Mouse (Mus musculus): ENCODE data around the gene Slc1a7. TPM values are rescaled to one million over a fixed set of nuclear protein-coding genes. Genes with fewer than 3 reads are reported as not detected.
A peak's percentile ranks its signal among the peaks of the same experiment; 100 is the strongest.

Gene Slc1a7
- polyA plus RNA-seq, 1 experiment from 2014 or later, result 0.05 TPM

DNA sequence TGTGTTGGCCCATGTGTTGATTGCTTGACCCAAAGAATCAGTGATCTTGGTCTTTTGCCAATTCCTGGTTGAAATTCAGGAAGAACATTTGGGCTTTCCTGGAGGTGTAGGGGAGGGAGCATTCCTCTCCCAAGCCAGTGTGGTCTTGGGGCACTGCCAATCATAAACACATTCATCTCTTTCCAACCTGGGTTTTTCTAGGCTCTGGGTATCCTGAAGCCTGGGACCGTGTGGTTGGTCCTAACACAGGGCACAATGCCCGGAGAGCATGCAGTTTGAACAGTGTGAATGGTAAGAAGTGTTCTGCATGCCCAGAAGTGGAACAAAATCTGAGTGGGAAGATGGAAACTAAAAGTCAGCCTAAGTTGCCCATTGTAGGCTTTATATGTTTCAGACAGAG is 30.0 kb upstream of the Slc1a7 start:
- Histone ChIP-seq H3K27me3 (no peaks in the 10 kb centered on the region), H3K4me2 (no peak overlapping the region), H3K36me3 (no peaks in the 10 kb centered on the region), H3K4me3 (no peak overlapping the region), H3K9ac (no peak overlapping the region), H3K9me3 (no peaks in the 10 kb centered on the region), H3K27ac (no peak overlapping the region), H3K4me1 (no peaks in the 10 kb centered on the region)
- no peak for ATAC-seq (ENCODE audit: insufficient number of reproducible peaks, low FRiP score, low TSS enrichment, low read depth)
- 63% methylated on average over 2 of the region's 2 CpGs for WGBS

DNA sequence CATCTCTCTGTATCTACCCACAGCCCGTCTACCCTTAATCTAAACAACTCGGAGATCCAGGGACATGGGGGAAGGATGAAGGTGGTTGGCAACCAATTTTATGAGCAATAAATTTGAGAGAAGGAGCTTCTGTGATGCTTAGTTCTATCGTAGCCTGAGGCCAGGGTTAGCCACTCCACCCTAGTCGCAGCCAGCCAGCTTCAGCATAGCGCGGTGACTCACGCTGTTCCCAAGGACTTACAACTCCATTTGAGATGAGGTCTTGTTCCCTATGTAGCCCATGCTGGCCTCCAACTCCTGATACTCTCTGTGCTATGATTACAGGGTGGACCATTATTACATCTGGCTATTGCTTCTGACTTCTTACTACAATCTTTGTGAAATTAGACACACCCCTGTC is 25.4 kb upstream of the Slc1a7 start:
- whole genome bisulfite sequencing, result 70% methylated on average over 7 of the region's 7 CpGs
- H3K4me3 ChIP-seq, result no peak overlapping the region
- H3K27me3 ChIP-seq, result no peaks in the 10 kb centered on the region
- no peak overlapping the region for H3K4me2 ChIP-seq
- no peaks in the 10 kb centered on the region for H3K36me3 ChIP-seq
- H3K4me1 ChIP-seq, result 0 out of 2 replicates have a peak, but pooled peaks cover 3% of the 10 kb centered on the region
- H3K9me3 ChIP-seq, result no peaks in the 10 kb centered on the region
- H3K27ac ChIP-seq, result no peak overlapping the region
- H3K9ac ChIP-seq, result no peak overlapping the region
- ATAC-seq (ENCODE audit: insufficient number of reproducible peaks, low FRiP score, low TSS enrichment, low read depth), result no peak

DNA sequence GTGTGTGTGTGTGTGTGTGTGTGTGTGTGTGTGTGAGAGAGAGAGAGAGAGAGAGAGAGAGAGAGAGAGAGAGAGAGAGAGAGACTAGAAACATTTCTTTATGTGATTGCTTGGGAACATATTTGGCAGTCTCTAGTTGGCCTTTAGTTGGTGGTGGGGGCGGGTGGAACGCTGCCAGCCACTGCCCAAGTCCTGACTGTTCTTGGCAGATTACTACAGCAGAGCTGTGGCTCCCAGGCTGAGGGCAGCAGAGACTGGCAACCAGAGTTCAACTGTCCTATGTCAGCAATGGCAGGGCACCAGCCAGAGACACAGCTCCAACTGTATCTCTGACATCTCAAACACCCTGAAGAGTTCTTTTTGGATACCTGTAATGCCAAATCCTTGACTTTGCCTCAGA is 24.0 kb upstream of the Slc1a7 start:
- Histone ChIP-seq H3K36me3 (no peaks in the 10 kb centered on the region), H3K9ac (no peak overlapping the region), H3K4me1 (0 out of 2 replicates have a peak, but pooled peaks cover 3% of the 10 kb centered on the region), H3K4me2 (no peak overlapping the region), H3K27me3 (no peaks in the 10 kb centered on the region), H3K27ac (no peak overlapping the region), H3K9me3 (no peaks in the 10 kb centered on the region), H3K4me3 (no peak overlapping the region)
- ATAC-seq (ENCODE audit: insufficient number of reproducible peaks, low FRiP score, low TSS enrichment, low read depth), result no peak
- WGBS, result 66% methylated on average over 2 of the region's 2 CpGs

DNA sequence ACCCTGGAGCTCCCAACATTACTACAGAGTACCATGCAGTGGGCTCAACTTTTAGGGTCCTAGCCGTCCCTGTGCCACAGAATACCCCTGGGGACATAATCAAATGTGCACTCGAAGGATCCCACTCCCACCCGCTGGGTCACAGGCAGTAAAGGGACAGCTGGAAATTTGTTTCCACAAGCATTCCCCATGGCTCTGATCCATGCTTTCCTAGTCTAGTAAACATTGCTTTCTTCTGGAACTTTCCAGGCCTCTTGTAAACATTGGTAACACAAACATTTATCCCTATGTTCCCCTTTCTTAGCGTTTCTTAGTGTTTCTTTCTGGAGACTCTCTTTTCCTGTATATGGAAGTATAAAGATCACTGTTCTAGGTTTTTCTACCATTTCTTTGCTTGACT is 18.2 kb upstream of the Slc1a7 start:
- ATAC-seq (ENCODE audit: insufficient number of reproducible peaks, low FRiP score, low TSS enrichment, low read depth), result no peak
- H3K27ac ChIP-seq, result no peak overlapping the region
- WGBS, result 53% methylated on average over 4 of the region's 4 CpGs
- H3K4me2 ChIP-seq, result no peak overlapping the region
- no peaks in the 10 kb centered on the region for H3K4me1 ChIP-seq
- H3K9me3 ChIP-seq, result no peaks in the 10 kb centered on the region
- no peak overlapping the region for H3K4me3 ChIP-seq
- no peaks in the 10 kb centered on the region for H3K36me3 ChIP-seq
- H3K9ac ChIP-seq, result no peak overlapping the region
- H3K27me3 ChIP-seq, result no peaks in the 10 kb centered on the region

DNA sequence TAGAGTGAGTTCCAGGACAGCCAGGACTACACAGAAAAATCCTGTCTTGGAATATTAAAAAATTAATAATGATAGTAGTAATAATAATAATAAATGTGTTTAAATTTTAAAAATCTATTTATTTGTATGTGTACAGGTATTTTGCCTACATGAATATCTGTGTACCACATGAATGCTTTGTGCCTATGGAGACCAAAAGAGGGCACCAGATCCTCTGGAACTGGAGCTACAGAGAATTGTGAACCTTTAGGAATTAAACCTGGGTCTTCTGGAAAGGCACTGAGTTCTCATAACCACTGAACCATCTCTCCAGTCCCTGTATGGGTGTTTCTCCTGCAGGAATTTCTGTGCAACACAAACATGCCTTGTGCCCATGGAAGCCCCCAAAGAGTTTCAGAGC is 15.3 kb upstream of the Slc1a7 start:
- no peaks in the 10 kb centered on the region for H3K27me3 ChIP-seq
- no peaks in the 10 kb centered on the region for H3K9me3 ChIP-seq
- ATAC-seq (ENCODE audit: insufficient number of reproducible peaks, low FRiP score, low TSS enrichment, low read depth), result no peak
- no peaks in the 10 kb centered on the region for H3K36me3 ChIP-seq
- H3K4me3 ChIP-seq, result no peak overlapping the region
- no peak overlapping the region for H3K4me2 ChIP-seq
- no peak overlapping the region for H3K9ac ChIP-seq
- H3K4me1 ChIP-seq, result no peaks in the 10 kb centered on the region; the same call in 1 of the 2 replicates
- no peak overlapping the region for H3K27ac ChIP-seq

DNA sequence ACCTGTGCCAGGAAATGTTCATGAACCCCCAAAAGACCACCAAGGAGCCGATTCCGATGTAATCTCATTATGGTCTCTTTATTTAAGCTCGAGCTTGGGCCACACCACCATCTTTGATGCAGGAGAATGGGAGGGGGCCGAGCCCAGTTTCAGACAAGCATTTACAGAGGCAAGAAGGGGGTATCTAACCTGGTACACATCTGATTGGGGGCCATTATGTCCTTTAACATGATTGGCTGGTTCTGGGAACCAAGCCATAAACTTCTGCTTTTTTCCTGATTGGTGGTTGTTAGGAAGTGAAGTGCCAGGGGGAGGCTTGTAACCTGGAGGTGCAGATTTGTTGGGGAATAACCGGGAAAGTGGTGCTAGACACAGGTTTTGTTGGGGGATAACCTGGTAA is 12.4 kb upstream of the Slc1a7 start:
- no peaks in the 10 kb centered on the region; the same call in 1 of the 2 replicates for H3K4me1 ChIP-seq
- no peaks in the 10 kb centered on the region for H3K27me3 ChIP-seq
- H3K4me2 ChIP-seq, result no peak overlapping the region
- ATAC-seq (ENCODE audit: insufficient number of reproducible peaks, low FRiP score, low TSS enrichment, low read depth), result no peak
- no peak overlapping the region for H3K4me3 ChIP-seq
- no peaks in the 10 kb centered on the region for H3K9me3 ChIP-seq
- no peak overlapping the region for H3K9ac ChIP-seq
- 44% methylated on average over 5 of the region's 5 CpGs for WGBS
- no peak overlapping the region for H3K27ac ChIP-seq
- H3K36me3 ChIP-seq, result no peaks in the 10 kb centered on the region

DNA sequence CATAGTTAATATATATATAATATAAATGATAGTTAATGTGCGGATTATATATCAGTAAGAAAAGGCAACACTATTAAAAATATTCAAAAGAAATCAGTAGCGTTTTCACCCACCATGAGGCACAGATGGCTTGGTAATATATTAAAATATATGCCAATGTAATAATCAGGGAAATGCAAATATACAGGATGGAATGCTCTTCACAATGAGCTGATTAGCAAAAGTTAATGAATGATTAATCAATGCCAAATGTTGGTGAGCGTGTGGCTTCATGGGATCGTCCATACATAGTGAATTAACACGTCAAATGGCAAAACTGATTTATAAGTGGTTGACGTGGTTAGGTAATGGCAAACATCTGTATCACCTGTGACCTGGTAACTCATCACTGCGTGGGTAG is 9.6 kb upstream of the Slc1a7 start:
- Histone ChIP-seq H3K9me3 (no peaks in the 10 kb centered on the region), H3K9ac (no peak overlapping the region), H3K36me3 (no peaks in the 10 kb centered on the region), H3K27ac (no peak overlapping the region), H3K4me2 (no peak overlapping the region), H3K4me1 (peaks cover 13% of the 10 kb centered on the region), H3K27me3 (no peaks in the 10 kb centered on the region), H3K4me3 (no peak overlapping the region)
- 54% methylated on average over 7 of the region's 7 CpGs for WGBS
- ATAC-seq (ENCODE audit: insufficient number of reproducible peaks, low FRiP score, low TSS enrichment, low read depth), result no peak

DNA sequence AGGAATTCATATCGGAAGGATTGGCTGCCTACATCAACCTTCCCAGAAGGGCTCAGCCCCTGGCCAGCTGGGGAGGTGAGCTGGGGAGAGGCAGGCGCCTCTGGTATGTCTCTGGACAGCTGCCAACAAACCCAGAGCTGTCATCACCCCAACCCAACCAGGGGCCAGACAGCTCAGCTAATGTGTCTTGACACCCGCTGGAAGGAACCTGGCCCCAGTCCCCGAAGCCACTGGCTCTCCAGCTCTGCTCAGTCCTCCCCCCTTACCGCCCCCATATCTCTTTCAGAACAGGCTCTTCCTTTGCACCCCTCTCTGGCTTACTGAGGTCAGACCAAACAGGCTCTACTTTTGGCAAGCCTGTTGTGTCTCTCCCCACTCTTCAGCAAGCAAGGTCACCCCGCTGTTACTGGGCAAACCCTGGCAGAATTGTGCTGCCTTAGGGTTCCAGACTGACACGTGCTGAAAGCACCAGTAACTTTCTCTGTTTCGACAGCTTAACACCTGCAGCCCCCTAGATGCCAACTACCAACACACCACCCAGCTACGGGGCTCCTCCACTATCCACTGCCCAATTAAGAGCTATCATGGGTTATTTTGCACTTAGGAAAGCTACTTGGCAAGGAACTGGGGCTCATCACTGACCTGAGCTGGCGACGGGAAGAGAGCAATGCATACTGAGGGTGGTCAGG is 5.9 kb upstream of the Slc1a7 start:
- Histone ChIP-seq H3K4me3 (no peak overlapping the region), H3K9ac (no peak overlapping the region), H3K36me3 (no peaks in the 10 kb centered on the region), H3K9me3 (no peaks in the 10 kb centered on the region), H3K27ac (no peak overlapping the region), H3K27me3 (no peaks in the 10 kb centered on the region), H3K4me1 (peaks cover 13% of the 10 kb centered on the region), H3K4me2 (no peak overlapping the region)
- 46% methylated on average over 11 of the region's 11 CpGs for WGBS
- 0 out of 2 replicates have a peak, but pooled peaks have one; percentile 35 for ATAC-seq (ENCODE audit: insufficient number of reproducible peaks, low FRiP score, low TSS enrichment, low read depth)

DNA sequence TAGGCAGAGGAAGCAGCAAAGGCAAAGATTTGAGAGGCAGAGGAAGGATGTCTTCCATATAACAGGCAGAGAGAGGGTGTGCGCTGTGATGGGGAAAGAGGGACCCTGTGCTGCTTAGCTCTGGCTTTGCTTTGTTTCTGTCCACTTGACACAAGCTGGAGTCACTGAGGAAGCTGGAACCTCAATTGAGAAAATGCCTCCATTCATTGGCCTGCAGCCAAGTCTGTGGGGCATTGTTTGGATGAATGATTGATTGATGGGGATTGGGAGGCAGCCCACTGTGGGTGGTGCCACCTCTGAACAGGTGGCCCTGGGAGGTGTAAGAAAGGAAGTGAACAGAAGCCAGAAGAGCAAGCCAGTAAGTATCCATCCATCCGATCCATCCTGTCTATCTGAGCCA is 5.3 kb upstream of the Slc1a7 start:
- H3K4me3 ChIP-seq, result no peak overlapping the region
- WGBS, result 92% methylated on average over 2 of the region's 2 CpGs

DNA sequence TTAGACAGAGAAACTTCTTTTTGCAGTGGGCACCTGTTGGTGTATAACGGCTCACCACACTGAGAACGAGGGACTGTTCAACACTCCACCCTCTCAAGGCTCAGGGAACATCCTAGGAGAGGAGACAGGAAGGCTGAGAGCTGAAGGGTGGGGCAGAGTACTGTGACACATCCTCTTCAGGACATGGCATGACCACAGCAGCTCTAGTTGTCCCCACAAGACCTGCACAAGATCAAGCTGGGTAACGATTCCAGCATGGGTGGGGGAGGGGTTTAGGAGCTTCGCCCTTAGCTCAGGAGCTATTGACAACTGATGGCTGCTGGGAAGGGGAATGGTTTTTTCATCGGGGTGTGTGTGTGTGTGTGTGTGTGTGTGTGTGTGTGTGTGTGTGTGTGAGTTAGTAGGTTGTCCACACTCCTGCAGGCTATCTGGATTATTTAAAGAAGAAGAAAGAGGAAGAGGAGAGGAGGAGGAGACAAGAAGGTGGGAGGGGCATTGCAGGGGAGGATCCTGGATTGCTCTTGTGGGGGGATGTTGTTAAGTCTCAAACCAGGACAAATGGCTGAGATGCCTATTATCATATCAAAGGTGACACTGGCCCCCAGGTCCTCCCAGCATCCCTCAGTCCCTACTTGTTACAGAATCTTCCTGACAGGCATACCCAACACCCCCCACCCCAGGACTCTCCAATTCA is 1.6 kb upstream of the Slc1a7 start:
- Histone ChIP-seq H3K36me3 (no peaks in the 10 kb centered on the region), H3K27me3 (no peaks in the 10 kb centered on the region), H3K9me3 (no peaks in the 10 kb centered on the region), H3K4me1 (peaks cover 13% of the 10 kb centered on the region), H3K9ac (no peak overlapping the region), H3K4me3 (no peak overlapping the region), H3K27ac (no peak overlapping the region), H3K4me2 (no peak overlapping the region)
- no peak for ATAC-seq (ENCODE audit: insufficient number of reproducible peaks, low FRiP score, low TSS enrichment, low read depth)
- WGBS, result 42% methylated on average over 5 of the region's 5 CpGs

More for the DNA sequence above, 5.3 kb upstream of the Slc1a7 start:
- no peak overlapping the region for H3K9ac ChIP-seq
- ATAC-seq (ENCODE audit: insufficient number of reproducible peaks, low FRiP score, low TSS enrichment, low read depth), result no peak
- H3K27ac ChIP-seq, result no peak overlapping the region
- H3K27me3 ChIP-seq, result no peaks in the 10 kb centered on the region
- H3K4me1 ChIP-seq, result peaks cover 13% of the 10 kb centered on the region
- no peaks in the 10 kb centered on the region for H3K9me3 ChIP-seq
- H3K36me3 ChIP-seq, result no peaks in the 10 kb centered on the region
- H3K4me2 ChIP-seq, result no peak overlapping the region

DNA sequence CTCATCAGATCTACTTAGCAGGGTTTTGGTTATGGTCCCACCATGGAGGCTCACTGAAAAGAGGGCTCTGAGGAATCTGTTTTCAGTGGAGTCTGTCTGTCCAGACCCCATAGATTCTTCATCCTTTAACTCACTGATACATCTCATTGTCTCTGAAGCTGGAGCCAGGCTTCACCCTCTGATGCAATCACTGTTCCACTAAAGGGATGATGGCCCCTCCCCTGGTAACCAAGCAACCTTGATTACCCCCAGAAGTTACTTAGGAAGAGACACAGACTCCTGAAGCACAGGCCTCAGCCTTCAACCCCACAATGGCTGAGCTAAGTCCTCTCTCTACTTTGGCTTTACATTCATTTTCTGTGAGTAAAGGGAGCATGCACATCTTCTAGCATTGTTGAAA is 1.6 kb downstream of the Slc1a7 start:
- Histone ChIP-seq H3K4me2 (no peak overlapping the region), H3K27me3 (no peaks in the 10 kb centered on the region), H3K36me3 (no peaks in the 10 kb centered on the region), H3K9ac (no peak overlapping the region), H3K4me1 (no peaks in the 10 kb centered on the region), H3K9me3 (no peaks in the 10 kb centered on the region), H3K27ac (no peak overlapping the region), H3K4me3 (no peak overlapping the region)
- ATAC-seq (ENCODE audit: insufficient number of reproducible peaks, low FRiP score, low TSS enrichment, low read depth), result no peak

DNA sequence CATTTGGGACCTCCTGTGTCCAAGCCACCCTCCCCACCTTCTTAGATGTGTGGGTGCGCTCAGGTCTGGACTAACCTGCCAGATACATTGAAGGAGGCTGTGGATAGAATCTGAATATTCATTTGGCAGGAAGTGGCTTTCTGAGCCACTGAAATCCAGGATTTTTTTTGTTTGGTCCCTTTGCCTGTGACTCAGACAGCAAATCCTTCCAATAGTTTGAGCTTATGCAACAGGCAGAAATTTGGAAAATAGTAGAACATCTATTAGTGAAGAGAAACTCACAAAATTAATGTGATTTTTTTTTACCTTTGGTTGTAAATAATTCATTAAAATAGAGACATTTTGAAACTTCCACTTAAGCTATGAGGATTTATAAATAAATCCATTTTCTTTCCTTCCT is 3.0 kb downstream of the Slc1a7 start:
- Histone ChIP-seq H3K36me3 (no peaks in the 10 kb centered on the region), H3K9ac (no peak overlapping the region), H3K4me1 (no peaks in the 10 kb centered on the region), H3K4me2 (no peak overlapping the region), H3K4me3 (no peak overlapping the region), H3K27ac (no peak overlapping the region), H3K27me3 (no peaks in the 10 kb centered on the region), H3K9me3 (no peaks in the 10 kb centered on the region)
- no peak for ATAC-seq (ENCODE audit: insufficient number of reproducible peaks, low FRiP score, low TSS enrichment, low read depth)
- WGBS, result 90% methylated on average over 1 of the region's 1 CpGs
